ENCODE assay signal across 8 mouse cellular contexts in the genomic region with DNA sequence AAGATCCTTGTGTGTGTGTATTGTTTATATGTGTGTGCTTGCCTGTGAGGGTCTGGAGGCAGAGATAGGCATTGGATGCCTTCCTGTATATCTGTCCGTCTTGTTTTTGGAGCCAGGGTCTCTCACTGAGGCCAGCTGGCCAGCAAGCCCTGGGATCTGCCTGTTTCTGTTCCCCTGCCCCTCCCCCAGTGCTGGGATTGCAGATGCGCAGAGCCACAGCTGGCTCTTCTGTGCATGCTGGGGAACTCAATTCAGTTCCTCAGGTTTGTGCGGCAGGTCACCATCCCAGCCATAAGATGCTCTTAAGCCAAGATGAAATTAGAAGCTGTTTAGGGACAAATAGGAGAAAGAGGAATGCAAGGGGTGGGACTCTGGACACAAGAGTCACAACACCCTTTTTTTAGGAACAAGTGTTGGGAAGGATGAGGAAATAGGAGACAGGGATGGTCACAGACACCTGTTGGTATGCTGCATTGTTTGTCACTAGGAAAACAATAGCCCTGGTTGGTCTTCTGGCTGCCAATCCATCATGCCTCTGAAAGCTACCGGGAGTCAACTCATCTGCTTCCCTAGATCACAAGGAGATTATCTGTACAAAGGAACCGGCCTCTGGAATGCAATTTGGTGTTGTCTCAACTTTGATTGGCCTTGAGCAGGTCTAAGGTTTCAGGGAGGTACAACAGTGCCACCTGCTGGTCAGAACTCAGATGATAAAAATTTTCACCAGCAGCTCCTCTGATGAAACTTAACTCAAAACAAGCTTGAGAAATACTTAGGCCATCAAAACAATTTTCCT. TPM values are rescaled to one million over a fixed set of nuclear protein-coding genes. Genes with fewer than 3 reads are reported as not detected.
DNase-seq lines count a peak whose midpoint lies in the region; ATAC-seq lines count a peak whose summit lies in the region.

No protein-coding gene starts in this region.

- 18% methylated on average over 5 of the region's 5 CpGs for WGBS in liver, embryonic 11.5 days
- 11% methylated on average over 5 of the region's 5 CpGs for WGBS in intestine, embryonic 14.5 days
- 8% methylated on average over 5 of the region's 5 CpGs for WGBS in stomach, embryonic 16.5 days

- DNase-seq in liver: peak; percentile 73
- no peak for DNase-seq in liver, embryonic 11.5 days (ENCODE audit: low spot score)
- DNase-seq in cerebellum, adult 9-11 months: peak; percentile 67
- DNase-seq in gastrocnemius, postnatal 25 days: peak; percentile 66
- peak; percentile 92 for DNase-seq in intestine, embryonic 14.5 days (ENCODE audit: low spot score)
- peak; percentile 82 to 85 for DNase-seq in left cerebral cortex, postnatal 25 days (ENCODE audit: low spot score in 2 of 2)
- DNase-seq in neural tube, embryonic 10.5 days (ENCODE audit: extremely low spot score, low spot score): peak; percentile 82

- H3K4me2 ChIP-seq in liver, embryonic 11.5 days: no peak overlapping the region
- peak overlapping the region; percentile 24; the same call in 1 of the 2 replicates for H3K4me2 ChIP-seq in intestine, embryonic 14.5 days (ENCODE audit: low read length)
- H3K4me2 ChIP-seq in stomach, embryonic 16.5 days (ENCODE audit: low read depth, low read length): peak overlapping the region; percentile 16; the same call in 1 of the 2 replicates

- intact Hi-C loops in left cerebral cortex, postnatal 25 days (cut with DNase I): loop anchor here (10.0 kb wide), 2 partner anchors 192 to 292 kb away; no protein-coding TSS in a partner anchor

- H3K9ac ChIP-seq in liver, embryonic 11.5 days (ENCODE audit: low read depth, low read length): no peak overlapping the region
- no peak overlapping the region for H3K9ac ChIP-seq in intestine, embryonic 14.5 days (ENCODE audit: low read length)
- H3K9ac ChIP-seq in stomach, embryonic 16.5 days (ENCODE audit: low read length): no peak overlapping the region

- H3K27me3 ChIP-seq in liver, embryonic 11.5 days (replicated peaks; ENCODE audit: control insufficient read depth, insufficient read depth, low read length): no peaks in the 10 kb centered on the region
- H3K27me3 ChIP-seq in intestine, embryonic 14.5 days (replicated peaks; ENCODE audit: control insufficient read depth, insufficient read depth, low read length): no peaks in the 10 kb centered on the region
- H3K27me3 ChIP-seq in stomach, embryonic 16.5 days (ENCODE audit: control insufficient read depth, insufficient read depth, low read length): no peaks in the 10 kb centered on the region

- no peak overlapping the region for H3K27ac ChIP-seq in liver, embryonic 11.5 days (ENCODE audit: low read depth, low read length)
- no peak overlapping the region for H3K27ac ChIP-seq in intestine, embryonic 14.5 days (ENCODE audit: low read depth)
- H3K27ac ChIP-seq in stomach, embryonic 16.5 days (ENCODE audit: low read length): no peak overlapping the region

- H3K4me3 ChIP-seq in liver, embryonic 11.5 days (ENCODE audit: low read depth, low read length): no peak overlapping the region
- peak overlapping the region; percentile 10; the same call in 1 of the 2 replicates for H3K4me3 ChIP-seq in intestine, embryonic 14.5 days (ENCODE audit: low read depth, low read length)
- H3K4me3 ChIP-seq in stomach, embryonic 16.5 days (replicated peaks; ENCODE audit: low read length): 0 out of 2 replicates have a peak overlapping the region, but pooled peaks have one; percentile 7

- no peaks in the 10 kb centered on the region for H3K36me3 ChIP-seq in liver, embryonic 11.5 days (ENCODE audit: control insufficient read depth, insufficient read depth, low read length)
- H3K36me3 ChIP-seq in intestine, embryonic 14.5 days (ENCODE audit: control insufficient read depth, insufficient read depth, low read length): 0 out of 2 replicates have a peak, but pooled peaks cover 2% of the 10 kb centered on the region
- no peaks in the 10 kb centered on the region for H3K36me3 ChIP-seq in stomach, embryonic 16.5 days (ENCODE audit: control insufficient read depth, insufficient read depth, low read length)

- H3K4me1 ChIP-seq in liver, embryonic 11.5 days (replicated peaks; ENCODE audit: control insufficient read depth, insufficient read depth, low read length): peaks cover 12% of the 10 kb centered on the region
- peaks cover 24% of the 10 kb centered on the region for H3K4me1 ChIP-seq in intestine, embryonic 14.5 days (replicated peaks; ENCODE audit: control insufficient read depth, insufficient read depth, low read length)
- peaks cover 22% of the 10 kb centered on the region for H3K4me1 ChIP-seq in stomach, embryonic 16.5 days (ENCODE audit: control insufficient read depth, insufficient read depth, low read length)

- ATAC-seq in liver, embryonic 11.5 days (replicated peaks; ENCODE audit: low FRiP score): no peak
- ATAC-seq in intestine, embryonic 14.5 days (replicated peaks; ENCODE audit: low FRiP score, low TSS enrichment, low read depth): no peak
- no peak for ATAC-seq in stomach, embryonic 16.5 days (ENCODE audit: insufficient read depth, low FRiP score)

- H3K9me3 ChIP-seq in liver, embryonic 11.5 days (ENCODE audit: control insufficient read depth, low read length): no peaks in the 10 kb centered on the region
- no peaks in the 10 kb centered on the region for H3K9me3 ChIP-seq in intestine, embryonic 14.5 days (ENCODE audit: control insufficient read depth, low read length)
- no peaks in the 10 kb centered on the region for H3K9me3 ChIP-seq in stomach, embryonic 16.5 days (replicated peaks; ENCODE audit: control insufficient read depth, low read length)

RNA-seq across cellular contexts. Expression of gene Tpm3, which starts 4.7 kb away (rescaled TPM):
- polyA plus RNA-seq in liver, embryonic 11.5 days (2014; fragmentation: Nextera tagmentation; extraction: Ambion mirVana): 443 and 461 TPM in 2 replicates
- total RNA-seq in gastrocnemius, postnatal 25 days (2021): 100 to 1,000 TPM; 133 to 716 TPM
- polyA plus RNA-seq in intestine, embryonic 14.5 days (2014; fragmentation: Nextera tagmentation; extraction: Ambion mirVana): 574 and 579 TPM in 2 replicates
- 100 to 1,000 TPM; 190 to 191 TPM for total RNA-seq in left cerebral cortex, postnatal 25 days (2021)
- 525 and 570 TPM in 2 replicates for polyA plus RNA-seq in stomach, embryonic 16.5 days (2015; fragmentation: Nextera tagmentation; extraction: Ambion mirVana)

RNA-seq across cellular contexts. Expression of gene Ubap2l, which starts 24.7 kb away (rescaled TPM):
- 220 and 229 TPM in 2 replicates for polyA plus RNA-seq in liver, embryonic 11.5 days (2014; fragmentation: Nextera tagmentation; extraction: Ambion mirVana)
- 10 to 100 TPM; 79.1 to 79.3 TPM for total RNA-seq in gastrocnemius, postnatal 25 days (2021)
- 214 and 227 TPM in 2 replicates for polyA plus RNA-seq in intestine, embryonic 14.5 days (2014; fragmentation: Nextera tagmentation; extraction: Ambion mirVana)
- 100 to 1,000 TPM; 182 to 205 TPM for total RNA-seq in left cerebral cortex, postnatal 25 days (2021)
- polyA plus RNA-seq in stomach, embryonic 16.5 days (2015; fragmentation: Nextera tagmentation; extraction: Ambion mirVana): 141 and 142 TPM in 2 replicates

RNA-seq across cellular contexts. Expression of gene 4933434E20Rik, which starts 25.7 kb away (rescaled TPM):
- polyA plus RNA-seq in liver, embryonic 11.5 days (2014; fragmentation: Nextera tagmentation; extraction: Ambion mirVana): 159 and 173 TPM in 2 replicates
- 10 to 100 TPM; 84.1 to 84.9 TPM for total RNA-seq in gastrocnemius, postnatal 25 days (2021)
- 166 and 175 TPM in 2 replicates for polyA plus RNA-seq in intestine, embryonic 14.5 days (2014; fragmentation: Nextera tagmentation; extraction: Ambion mirVana)
- total RNA-seq in left cerebral cortex, postnatal 25 days (2021): 10 to 100 TPM; 84.3 to 87.2 TPM
- polyA plus RNA-seq in stomach, embryonic 16.5 days (2015; fragmentation: Nextera tagmentation; extraction: Ambion mirVana): 157 and 158 TPM in 2 replicates

RNA-seq across cellular contexts. Expression of gene Nup210l, which starts 26.8 kb away (rescaled TPM):
- polyA plus RNA-seq in liver, embryonic 11.5 days (2014; fragmentation: Nextera tagmentation; extraction: Ambion mirVana): 0.34 and 0.49 TPM in 2 replicates
- total RNA-seq in gastrocnemius, postnatal 25 days (2021): under 1 TPM; 0.05 to 0.08 TPM
- polyA plus RNA-seq in intestine, embryonic 14.5 days (2014; fragmentation: Nextera tagmentation; extraction: Ambion mirVana): 0.50 and 0.53 TPM in 2 replicates
- under 1 TPM; 0.27 to 0.46 TPM for total RNA-seq in left cerebral cortex, postnatal 25 days (2021)
- 0.28 and 0.34 TPM in 2 replicates for polyA plus RNA-seq in stomach, embryonic 16.5 days (2015; fragmentation: Nextera tagmentation; extraction: Ambion mirVana)
